Mouse (Mus musculus) bone marrow macrophage, adult 2 months (primary cell): Measurements from ENCODE around the gene Cand2.

Source experiments
- CTCF ChIP-seq: IDR thresholded peaks from 2 replicates; pipeline ENCODE4 v1.5.1; 2012; ENCODE audit warnings: low read depth, mild to moderate bottlenecking, low read length, moderate library complexity
- POLR2A ChIP-seq: IDR thresholded peaks from 2 replicates; pipeline ENCODE4 v1.6.1; 2012; ENCODE audit warnings: mild to moderate bottlenecking, low read depth, low read length, borderline replicate concordance

DNA sequence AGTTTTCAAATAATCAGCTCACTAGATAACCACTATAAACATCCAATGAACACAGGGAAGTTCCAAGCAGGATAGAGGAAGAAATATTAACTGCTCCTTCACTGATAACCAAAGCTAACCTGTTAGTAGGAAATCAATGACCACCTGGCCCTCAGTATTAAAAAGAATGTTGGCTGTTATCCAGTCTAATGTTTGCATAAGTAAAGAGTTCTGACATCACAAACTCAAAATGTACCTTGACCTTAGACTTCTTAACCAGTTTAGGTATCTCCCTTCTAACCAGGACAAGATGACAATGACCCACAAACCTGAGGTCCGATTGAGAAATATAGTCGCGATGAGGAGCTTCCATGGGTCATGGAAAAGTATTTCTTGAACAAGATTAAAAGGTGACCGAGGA, 70.7 kb downstream of the Cand2 start:
- TF ChIP-seq CTCF (no peak), POLR2A (no peak)
